Mouse (Mus musculus) layer of hippocampus, postnatal 10 days (tissue): ENCODE data around the gene BC017158. TPM values are rescaled to one million over a fixed set of nuclear protein-coding genes. Genes with fewer than 3 reads are reported as not detected.

ENCODE experiments used
- DNase-seq, 2 experiments: peaks; one replicate each; pipeline ENCODE4 v3.0.0; 2021; ENCODE audit warnings: low spot score in 2 of 2
- microRNA-seq, 2 experiments: library from miRNA; unstranded; fragments of <30 nt; microRNA quantifications; one replicate each; pipeline ENCODE4 v1.2.0; 2021
- total RNA-seq, 2 experiments: library from RNA; stranded (reverse); gene quantifications; 2 replicates each; pipeline ENCODE4 v1.2.3; 2021

Gene BC017158
- total RNA-seq, 2 experiments from 2014 or later: 23.0 to 23.2 TPM

DNA sequence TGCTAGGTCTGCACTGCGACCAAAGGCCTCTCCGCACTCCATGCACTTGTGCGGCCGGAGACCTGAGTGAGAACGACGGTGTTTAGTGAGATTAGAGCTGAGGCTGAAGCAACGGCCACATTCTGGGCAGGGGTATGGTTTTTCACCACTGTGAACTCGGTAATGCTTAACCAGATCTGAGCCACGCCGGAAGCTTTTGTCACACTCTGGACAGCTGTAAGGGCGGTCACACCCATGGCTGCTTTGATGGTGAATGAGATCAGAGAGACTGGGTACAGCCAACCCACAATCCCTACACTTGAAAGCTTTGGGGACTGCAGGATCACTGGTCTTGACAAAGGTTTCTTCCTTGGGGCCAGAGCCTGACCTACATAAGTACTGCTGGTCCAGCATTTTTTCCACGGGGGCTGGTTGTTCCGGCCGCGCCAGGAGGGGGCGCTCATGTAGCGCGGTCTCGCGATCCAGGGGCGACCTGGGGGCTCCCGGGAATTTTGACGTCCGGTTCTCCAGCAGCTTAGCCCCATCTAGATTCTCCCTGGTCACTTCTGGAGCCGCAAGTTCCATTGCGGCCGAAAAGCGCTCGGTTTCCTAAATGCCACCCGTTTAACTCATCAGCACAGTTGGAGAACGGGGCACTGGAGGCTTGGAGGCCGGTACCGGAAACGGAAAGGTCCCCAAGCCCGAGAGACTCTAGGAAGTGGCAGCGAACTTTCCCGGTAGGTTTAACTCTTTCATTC lies 60.9 kb downstream of the BC017158 start, which contains the start of gene Armc5:
TSS of gene Armc5 (plus strand) at position 487 of the 737 bp plus-strand sequence.
- peak; percentile 87 to 91 for DNase-seq

GRCm38 (mm10) chr7:128236426-128236825 lies 61.5 kb downstream of the BC017158 start:
- no peak for DNase-seq

DNA sequence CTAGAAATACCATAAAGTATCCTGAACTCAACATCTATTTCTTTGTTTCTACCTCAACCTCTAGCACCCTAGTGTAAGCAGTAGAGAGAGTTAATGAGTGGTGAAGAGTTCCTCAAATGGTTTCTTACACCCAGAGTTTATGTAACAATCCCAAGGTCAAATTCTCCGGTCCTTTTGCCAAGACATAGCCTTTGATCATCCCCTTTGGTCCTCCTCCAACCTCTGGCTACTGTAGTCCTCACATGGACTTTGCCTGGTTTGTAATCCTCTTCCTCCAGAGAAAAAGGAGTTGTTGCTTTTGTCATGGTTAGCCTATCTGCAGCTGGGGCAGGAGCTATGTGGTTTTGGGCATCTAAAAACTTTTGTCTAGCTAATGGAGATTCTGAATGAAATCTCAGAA lies 62.5 kb downstream of the BC017158 start:
- DNase-seq: no peak

GRCm38 (mm10) chr7:128234796-128235195 lies 63.2 kb downstream of the BC017158 start:
- no peak for DNase-seq

DNA sequence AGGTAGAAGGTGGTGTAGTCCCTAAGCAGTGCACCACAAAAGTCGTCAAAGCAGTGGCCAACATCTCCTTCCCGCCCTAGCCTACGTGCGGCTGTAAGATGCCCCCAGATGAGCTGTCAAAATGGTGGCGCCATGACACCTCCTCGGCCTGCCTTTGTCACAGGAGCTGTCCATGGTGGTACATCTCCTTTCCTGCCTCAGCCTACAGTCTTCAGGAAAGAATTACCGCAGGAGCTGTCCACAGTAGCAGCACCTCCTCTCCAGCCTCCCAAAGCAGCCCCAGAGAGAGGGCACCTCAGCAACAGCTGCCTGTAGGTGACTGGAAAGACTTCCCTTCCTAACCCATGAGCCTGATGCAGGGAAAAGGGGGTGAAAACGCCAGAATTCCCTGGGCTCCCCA lies 66.2 kb downstream of the BC017158 start:
- DNase-seq: no peak

Small RNA genes within 50 kb of the gene (microRNA-seq; reads per million reads assigned to microRNA genes)
- 1.2 to 1.6 reads per million in 2 experiments for gene Mir3103

Other genes with a start within 250 kb of the BC017158 start
- gene Itgam, start 235.5 kb downstream of the BC017158 start, total RNA-seq: 1 to 10 TPM; 8.4 to 8.7 TPM
- not detected for gene Gm49368, start 235.5 kb downstream of the BC017158 start, total RNA-seq
- gene Itgax, start 168.6 kb downstream of the BC017158 start, total RNA-seq: not detected
- gene Itgad, start 143.8 kb downstream of the BC017158 start, total RNA-seq: under 1 TPM; 0.78 to 0.85 TPM
- gene Cox6a2, start 91.8 kb downstream of the BC017158 start, total RNA-seq: 1 to 10 TPM; 4.3 to 4.8 TPM
- 10 to 100 TPM; 11.4 to 11.8 TPM for gene Armc5, start 60.8 kb downstream of the BC017158 start, total RNA-seq
- 1 to 10 TPM; 3.7 to 4.3 TPM for gene 9130023H24Rik, start 60.1 kb downstream of the BC017158 start, total RNA-seq
- 10 to 100 TPM; 27.2 to 28.1 TPM for gene Tgfb1i1, start 51.4 kb downstream of the BC017158 start, total RNA-seq
- gene Slc5a2, start 32.5 kb downstream of the BC017158 start, total RNA-seq: not detected
- 10 to 100 TPM; 48.8 to 50.5 TPM for gene Rgs10, start 120.6 kb upstream of the BC017158 start, total RNA-seq
- gene Tial1, start 163.5 kb upstream of the BC017158 start, total RNA-seq: 100 to 1,000 TPM; 108 to 128 TPM
- 1 to 10 TPM; 7.1 to 7.8 TPM for gene Bag3, start 225.4 kb upstream of the BC017158 start, total RNA-seq